Mouse (Mus musculus): ENCODE results near the gene Olfr1033.
"Not testable (repeated sequence)": the region's sequence is repeated elsewhere in the genome, so short reads cannot be mapped to it uniquely, and the experiment has no call there.

- not testable (repeated sequence) for TF ChIP-seq CTCF, EP300 (IDR thresholded peaks at IDR 0.05; ENCODE audit: low read depth)
Measured at GRCm38 (mm10) chr2:86063766-86064165, 43.3 kb downstream of the Olfr1033 start.

Data from liver, postnatal 0 days (tissue).